8 mouse cellular contexts compared by ENCODE assay signal in genomic region chr13:21936968-21937367, GRCm38 (mm10). TPM values are rescaled to one million over a fixed set of nuclear protein-coding genes. Genes with fewer than 3 reads are reported as not detected.
DNase-seq lines count a peak whose midpoint lies in the region; ATAC-seq and TF ChIP-seq lines count a peak whose summit lies in the region.

No protein-coding gene starts in this region.

- peak; percentile 63 for ATAC-seq in intestine, embryonic 16.5 days

- peak overlapping the region; percentile 51 for H3K9ac ChIP-seq in intestine, embryonic 16.5 days (ENCODE audit: low read depth, low read length)

- no peak for TF ChIP-seq POLR2A in kidney, adult 2 months (IDR thresholded peaks at IDR 0.05; ENCODE audit: low read depth, low read length)

- no peaks in the 10 kb centered on the region for H3K36me3 ChIP-seq in kidney, adult 2 months (ENCODE audit: control insufficient read depth, insufficient read depth, low read length)
- H3K36me3 ChIP-seq in intestine, embryonic 16.5 days (ENCODE audit: control insufficient read depth, insufficient read depth, low read length): no peaks in the 10 kb centered on the region

- no peak overlapping the region for H3K4me3 ChIP-seq in kidney, adult 2 months (ENCODE audit: insufficient read depth, low read depth, low read length)
- peak overlapping the region; percentile 44 for H3K4me3 ChIP-seq in intestine, embryonic 16.5 days (ENCODE audit: low read length)

- no peak for TF ChIP-seq CTCF in kidney, adult 2 months (conservative IDR thresholded peaks at IDR 0.05; ENCODE audit: insufficient read depth, insufficient read length, low read depth, low read length)

- peak overlapping the region; percentile 49 for H3K4me2 ChIP-seq in intestine, embryonic 16.5 days (ENCODE audit: low read depth, low read length)

- peak; percentile 34 for DNase-seq in kidney, adult 2 months
- DNase-seq in kidney, adult 8-10 months: no peak
- DNase-seq in WW6 (ENCODE audit: low read depth, low spot score) (peak; percentile 92), adipocyte (ENCODE audit: low spot score) (no peak)
- DNase-seq in forelimb bud, embryonic 11.5 days (ENCODE audit: low read depth, low spot score): peak; percentile 81
- DNase-seq in lung, postnatal 4 days: peak; percentile 35 to 66
- peak; percentile 86 to 93 for DNase-seq in spleen, postnatal 4 days (ENCODE audit: low spot score in 2 of 2)

- H3K9me3 ChIP-seq in intestine, embryonic 16.5 days (ENCODE audit: control insufficient read depth, low read length): no peaks in the 10 kb centered on the region

- no peak overlapping the region for H3K27ac ChIP-seq in kidney, adult 2 months (ENCODE audit: insufficient read depth, low read depth, low read length)
- 0 out of 2 replicates have a peak overlapping the region, but pooled peaks have one; percentile 23 for H3K27ac ChIP-seq in intestine, embryonic 16.5 days (ENCODE audit: low read length)

- WGBS in kidney, adult 2 months: 26% methylated on average over 17 of the region's 17 CpGs
- 6% methylated on average over 17 of the region's 17 CpGs for WGBS in intestine, embryonic 16.5 days

- no peaks in the 10 kb centered on the region for H3K27me3 ChIP-seq in kidney, adult 2 months (replicated peaks; ENCODE audit: control insufficient read depth, insufficient read depth, low read length)
- no peaks in the 10 kb centered on the region for H3K27me3 ChIP-seq in intestine, embryonic 16.5 days (replicated peaks; ENCODE audit: control insufficient read depth, insufficient read depth, low read length)

- no peaks in the 10 kb centered on the region for H3K4me1 ChIP-seq in kidney, adult 2 months (ENCODE audit: control insufficient read depth, insufficient read depth, low read length)
- no peaks in the 10 kb centered on the region for H3K4me1 ChIP-seq in intestine, embryonic 16.5 days (ENCODE audit: control insufficient read depth, insufficient read depth, low read length)

RNA-seq across cellular contexts. Expression of gene Zfp184, which starts 7.9 kb away (rescaled TPM):
- 0.39 and 0.44 TPM in 2 replicates for polyA plus RNA-seq in kidney, adult 2 months (2012; rRNA removed)
- 4.4 and 4.7 TPM in 2 replicates for polyA plus RNA-seq in intestine, embryonic 16.5 days (2015; fragmentation: Nextera tagmentation; extraction: Ambion mirVana)

RNA-seq across cellular contexts. Expression of gene Pom121l2, which starts 44.0 kb away (rescaled TPM):
- 0.04 and 0.06 TPM in 2 replicates for polyA plus RNA-seq in kidney, adult 2 months (2012; rRNA removed)
- polyA plus RNA-seq in intestine, embryonic 16.5 days (2015; fragmentation: Nextera tagmentation; extraction: Ambion mirVana): 0.10 TPM in 1 of 2 replicates, not detected in the other

Comparison
In these comparisons a context has a peak if more than half of its experiments do, and no peak if none do; other contexts are left out.
1. DNase-seq: peak in kidney, adult 2 months (single experiment), WW6 (single experiment), forelimb bud, embryonic 11.5 days (single experiment), lung, postnatal 4 days (2 of 2) and spleen, postnatal 4 days (2 of 2); none in kidney, adult 8-10 months (0 of 2) and adipocyte (single experiment).